Mouse (Mus musculus) T-helper 2 cell (primary cell): Measurements from ENCODE around the gene Zfp933.

Experiments
- in situ Hi-C: fragments of 300-600 bp; cut with MboI, MseI; formaldehyde crosslinking; loops from one replicate; pipeline ENCODE4 v1.15.1; 2025; ENCODE audit warnings: high pct_unique_total_duplicates

Gene Zfp933

DNA sequence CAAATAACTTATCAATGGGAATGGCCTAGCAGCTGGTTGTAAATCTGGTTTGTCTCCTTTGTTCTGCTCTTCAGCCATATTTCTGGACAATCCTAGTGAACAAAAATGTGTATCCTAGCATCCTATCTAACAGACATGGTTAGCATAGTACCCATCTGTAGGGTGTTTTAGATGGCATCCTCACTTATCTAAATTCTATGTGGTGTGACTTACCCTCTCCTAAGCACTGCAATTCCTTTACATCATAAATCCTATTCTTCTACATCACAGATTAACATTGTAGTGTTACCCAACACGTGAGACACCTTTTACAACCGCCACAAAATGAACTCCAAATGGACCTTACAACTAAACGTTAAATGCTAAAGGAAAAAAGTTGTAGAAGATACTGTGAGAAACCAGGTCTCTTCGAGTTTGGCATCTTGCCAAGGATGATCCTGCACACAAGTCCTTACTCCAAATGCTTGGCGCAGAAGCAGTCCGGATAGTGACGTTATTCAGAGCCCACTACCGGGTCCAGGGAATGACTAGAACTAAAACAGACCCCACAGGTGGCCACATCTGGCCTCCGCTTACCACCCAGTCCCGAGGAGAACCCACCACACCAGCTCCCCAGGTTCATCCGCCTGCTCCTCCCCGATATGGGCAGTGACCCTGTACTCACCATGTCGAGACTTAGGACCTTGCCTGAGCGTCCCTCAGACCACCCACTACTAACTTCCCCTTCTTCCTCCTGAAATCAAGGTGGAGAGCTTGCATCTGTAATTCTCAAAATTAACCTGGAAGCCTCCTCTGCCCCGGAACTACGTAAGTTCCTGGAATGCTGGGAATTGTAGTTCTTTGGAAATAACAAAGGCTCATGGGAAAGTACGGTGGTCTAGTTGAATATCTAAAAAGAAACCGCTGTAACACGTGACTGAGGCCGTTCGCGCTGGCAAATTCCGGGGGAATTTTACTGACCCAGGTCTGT lies at the start of gene Zfp933:
TSS of gene Zfp933 (minus strand) at position 753 of the 970 bp plus-strand sequence.
- in situ Hi-C loops = no loop called here

DNA sequence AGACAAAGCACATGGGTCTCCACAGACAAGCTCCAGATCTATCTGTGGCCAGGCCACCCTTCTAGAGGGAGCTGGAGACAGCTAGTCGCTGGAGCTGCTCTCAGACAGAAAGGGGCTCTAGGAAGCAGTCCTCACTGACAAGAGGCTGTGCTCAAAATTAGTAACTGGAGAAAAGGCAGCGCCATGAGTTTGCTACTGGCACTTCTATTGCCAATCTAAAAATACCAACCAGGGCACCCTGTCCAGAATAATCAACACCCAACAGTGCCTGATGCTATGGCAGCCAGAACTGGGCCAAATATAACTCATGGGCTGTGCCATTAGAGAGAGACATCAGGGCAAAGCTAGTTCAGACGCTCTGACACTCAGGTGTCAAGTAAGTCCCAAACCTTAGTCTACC lies 49.2 kb upstream of the Zfp933 start:
- in situ Hi-C loops = no loop called here

DNA sequence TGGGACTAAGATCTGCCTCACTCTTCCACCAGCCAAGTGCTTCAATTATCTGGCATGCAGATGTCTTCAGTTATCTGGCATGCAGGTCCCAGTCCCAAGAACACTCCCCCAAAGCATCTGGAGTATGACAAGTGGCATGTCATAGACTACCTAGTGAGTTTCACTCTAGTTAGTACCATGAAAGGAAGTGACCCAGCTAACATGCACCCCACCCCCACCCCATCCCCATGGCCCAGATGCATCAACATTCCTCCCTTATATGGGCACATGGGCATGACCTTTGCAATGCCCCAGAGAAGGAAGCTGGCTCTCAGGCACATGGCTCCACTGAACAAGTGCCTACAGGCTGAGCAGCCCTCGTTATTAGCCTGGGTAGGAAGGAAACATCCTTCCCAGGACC lies 48.2 kb upstream of the Zfp933 start:
- in situ Hi-C loops = no loop called here

DNA sequence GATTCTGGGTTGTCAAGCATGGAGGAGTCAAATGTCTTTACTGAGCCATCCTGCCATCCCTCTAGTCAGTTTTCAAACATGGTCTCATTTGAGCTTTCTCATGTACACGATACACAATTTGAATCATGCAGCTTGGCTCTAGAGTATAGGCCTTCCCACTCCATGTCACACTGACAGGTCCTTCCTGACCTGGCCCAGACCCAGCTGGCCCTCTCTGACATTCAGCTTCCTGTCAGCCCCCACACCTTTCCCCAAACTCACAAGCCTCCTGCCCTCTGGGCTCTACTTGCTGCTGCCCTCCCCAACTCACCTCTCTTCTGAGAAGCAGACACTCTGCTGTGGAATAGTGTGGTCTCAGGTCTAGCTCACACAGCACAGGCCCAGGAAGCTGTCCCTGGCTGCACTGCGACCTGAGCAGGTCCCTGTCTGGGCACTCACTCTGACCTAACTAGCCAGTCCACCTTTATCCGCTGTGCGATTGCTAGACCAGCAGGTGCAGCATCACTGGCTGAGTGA lies 47.7 kb upstream of the Zfp933 start:
- in situ Hi-C loops = no loop called here

DNA sequence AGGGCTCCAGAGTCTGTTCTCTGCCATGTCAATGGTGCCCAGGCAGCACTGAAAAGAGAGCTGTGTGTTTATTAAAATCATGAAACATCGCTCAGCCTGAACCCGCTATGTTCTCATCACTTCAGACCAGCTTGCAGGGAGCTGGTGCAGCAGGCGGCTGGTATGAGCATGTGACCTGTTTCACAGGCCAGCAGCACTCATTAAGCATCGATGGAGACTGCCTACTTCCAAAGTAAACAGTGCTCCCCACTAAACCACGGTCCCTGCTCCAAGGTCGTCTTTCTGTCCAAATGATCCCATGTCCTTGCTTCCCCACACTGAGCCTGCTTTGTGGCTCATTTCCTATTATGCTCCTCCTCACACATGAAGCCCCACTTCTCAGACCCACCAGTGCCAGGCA lies 42.2 kb upstream of the Zfp933 start:
- in situ Hi-C loops = no loop called here

DNA sequence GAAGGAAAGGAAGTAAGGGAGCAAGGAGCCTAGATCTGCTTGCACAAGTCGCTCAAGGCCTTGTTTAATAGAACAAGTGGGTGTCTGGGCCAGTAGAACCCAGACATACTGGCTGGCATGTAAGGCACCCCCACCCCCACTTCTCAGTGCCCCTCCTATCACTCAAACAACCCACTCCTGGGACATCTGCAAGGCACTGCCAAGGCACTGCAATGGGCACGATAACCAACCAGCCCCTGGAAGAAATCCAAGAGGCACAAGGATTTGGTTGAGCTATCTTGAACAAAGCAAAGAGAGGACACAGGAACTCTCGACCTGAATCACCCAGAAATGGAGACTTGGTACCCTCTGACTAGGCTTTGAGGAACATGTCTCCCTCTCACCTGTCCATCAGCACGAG lies 40.1 kb upstream of the Zfp933 start:
- in situ Hi-C loops = no loop called here

DNA sequence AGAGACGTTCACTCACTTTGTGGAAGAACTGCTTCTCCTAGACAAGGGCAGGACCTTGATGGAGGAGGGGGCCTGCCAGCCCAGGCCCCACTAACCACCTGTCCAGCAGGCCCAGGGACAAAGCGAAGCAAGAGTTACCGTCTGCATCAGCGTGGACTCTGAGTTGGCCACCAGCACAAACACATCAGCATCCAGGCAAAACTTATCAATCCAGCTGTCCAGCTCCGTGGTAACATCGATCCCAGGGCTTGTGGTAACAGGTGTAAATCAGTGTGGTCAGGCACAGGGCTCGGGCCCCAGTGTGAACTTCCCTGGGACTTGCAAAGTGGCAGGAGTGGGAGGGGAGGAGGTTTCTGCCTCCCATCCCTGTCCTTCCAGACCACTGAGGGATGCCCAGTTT lies 39.1 kb upstream of the Zfp933 start:
- in situ Hi-C loops = no loop called here

DNA sequence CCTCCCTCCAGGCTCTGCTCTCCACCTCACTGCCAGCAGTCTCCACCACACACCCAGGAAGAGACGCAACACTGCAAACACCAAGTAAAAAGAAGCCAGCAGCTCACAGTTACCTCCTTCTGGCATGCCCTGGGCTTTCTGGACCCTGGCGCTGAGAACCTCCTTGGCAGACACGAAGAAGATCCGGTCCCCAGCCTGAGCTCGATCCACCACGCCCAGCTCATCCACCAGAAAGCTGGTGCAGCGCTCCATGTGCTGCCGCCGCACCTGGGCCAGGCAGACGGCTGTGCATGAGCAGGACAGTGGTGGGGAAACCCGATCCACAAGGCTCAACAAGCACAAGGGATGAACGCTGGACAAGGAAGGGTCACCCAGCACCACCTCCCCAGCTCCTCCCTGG lies 38.0 kb upstream of the Zfp933 start:
- in situ Hi-C loops = no loop called here

DNA sequence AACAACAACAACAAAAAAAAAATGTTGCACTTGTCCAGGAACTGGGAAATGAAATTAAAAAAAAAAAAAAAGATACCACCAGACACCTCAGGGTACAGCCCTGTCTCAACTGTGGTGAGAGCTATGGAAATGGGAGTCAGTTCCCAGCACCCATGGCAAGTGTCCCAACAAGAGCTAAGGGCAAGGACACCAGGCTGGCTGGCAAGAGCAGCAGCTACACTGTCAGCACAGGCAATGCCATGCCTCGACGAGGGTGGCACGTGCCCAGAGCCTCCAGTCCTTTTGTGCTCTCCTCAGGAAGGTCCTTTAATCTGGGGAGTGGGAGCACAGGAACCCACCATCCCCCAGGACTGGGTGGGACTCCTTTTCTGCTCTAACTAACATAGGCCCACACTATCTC lies 36.0 kb upstream of the Zfp933 start:
- in situ Hi-C loops = no loop called here

DNA sequence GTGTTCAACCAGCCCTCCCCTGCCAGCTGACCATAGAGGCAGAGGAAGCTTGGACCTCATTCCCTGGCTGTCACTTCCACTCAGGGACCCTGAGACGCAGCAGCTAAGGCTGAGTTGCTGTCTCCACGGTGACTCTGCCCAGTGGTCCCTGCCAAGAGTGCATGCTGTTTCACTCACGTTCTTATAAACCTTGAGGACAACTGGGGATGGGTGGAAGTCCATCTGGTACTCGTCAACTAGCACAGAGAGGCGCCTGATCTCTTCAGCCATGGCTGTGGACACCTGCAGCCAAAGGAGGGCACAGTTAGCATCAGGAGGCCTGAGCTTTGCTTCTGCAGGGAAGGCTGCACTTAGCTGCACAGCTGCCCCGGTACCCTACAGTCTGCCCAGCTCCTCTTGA lies 34.9 kb upstream of the Zfp933 start:
- in situ Hi-C loops = no loop called here

DNA sequence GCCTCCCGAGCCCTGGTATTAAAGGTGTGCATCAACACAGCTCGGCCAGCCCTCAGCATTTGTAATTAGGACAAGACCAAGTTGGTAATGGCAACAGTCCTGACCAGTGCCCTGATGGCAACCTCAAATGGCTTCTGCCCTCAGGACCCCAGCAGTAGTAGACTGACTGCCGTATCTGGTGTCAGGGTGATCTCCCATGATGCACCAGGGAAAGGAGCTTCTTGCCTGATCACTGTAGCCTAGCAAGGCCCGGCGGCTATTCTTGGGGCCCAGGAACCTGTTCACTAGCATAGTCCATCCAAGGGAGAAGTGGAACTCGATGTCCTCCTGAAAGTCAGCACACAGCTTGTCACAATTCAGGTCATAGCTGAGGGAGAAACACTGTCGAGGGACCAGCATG lies 33.6 kb upstream of the Zfp933 start:
- in situ Hi-C loops = no loop called here

DNA sequence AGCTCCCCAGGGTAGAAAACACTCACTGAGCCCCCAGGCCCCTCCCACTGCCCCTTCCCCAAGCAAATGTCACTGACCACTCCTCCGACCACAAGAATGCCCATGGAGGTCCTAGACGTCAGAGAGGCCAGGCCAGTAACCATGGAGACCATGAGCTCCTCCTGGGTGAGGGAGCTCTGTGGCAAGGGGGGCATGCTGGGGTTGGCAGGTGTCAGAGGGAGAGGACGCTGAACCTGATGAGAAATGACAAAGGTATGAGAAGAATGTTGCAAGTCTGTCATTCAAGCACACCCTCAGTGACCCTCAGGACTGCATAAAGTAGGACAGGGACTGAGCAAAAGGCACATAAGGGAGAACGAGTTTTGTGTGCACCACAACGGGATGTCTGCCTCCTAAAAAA lies 31.7 kb upstream of the Zfp933 start:
- in situ Hi-C loops = no loop called here

DNA sequence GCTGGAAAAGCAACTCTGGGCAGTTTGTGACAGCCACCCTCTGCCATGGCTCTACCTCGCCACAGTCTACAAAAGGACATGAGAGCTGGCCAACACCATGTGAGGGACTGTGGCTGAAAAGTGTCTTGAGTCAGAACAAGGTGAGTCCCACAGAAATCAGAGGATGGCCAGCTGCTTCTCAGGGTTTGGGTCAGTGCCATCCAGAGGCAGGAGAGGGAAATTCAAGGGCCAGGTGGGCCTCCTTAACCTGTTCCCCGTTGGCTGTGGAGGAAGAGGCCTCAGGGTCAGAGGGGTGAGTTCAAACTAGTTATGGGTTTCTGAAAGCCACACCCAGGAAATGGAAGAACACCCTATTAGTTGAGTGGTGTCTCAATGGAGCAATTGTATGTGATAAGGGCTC lies 31.3 kb upstream of the Zfp933 start:
- in situ Hi-C loops = no loop called here

DNA sequence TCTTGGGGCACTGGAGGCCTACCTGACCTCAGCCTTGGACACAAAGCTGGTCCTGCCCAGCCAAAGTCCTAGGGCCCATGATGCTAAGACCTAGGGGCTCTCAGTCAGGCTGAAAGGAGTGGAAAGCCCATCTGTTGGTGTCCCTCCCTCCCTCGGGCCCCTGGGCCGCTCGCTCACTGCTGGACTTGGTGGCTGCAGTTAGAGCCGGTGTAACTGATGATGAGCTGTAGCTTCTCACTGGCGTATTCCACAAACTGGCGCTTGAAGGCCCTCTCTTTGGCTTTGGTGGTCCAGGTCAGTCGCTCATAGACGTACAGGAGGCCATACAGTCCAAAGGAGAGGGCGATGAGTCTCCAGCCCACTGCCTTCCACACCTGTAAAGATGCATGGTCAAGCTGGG lies 30.4 kb upstream of the Zfp933 start:
- in situ Hi-C loops = no loop called here

DNA sequence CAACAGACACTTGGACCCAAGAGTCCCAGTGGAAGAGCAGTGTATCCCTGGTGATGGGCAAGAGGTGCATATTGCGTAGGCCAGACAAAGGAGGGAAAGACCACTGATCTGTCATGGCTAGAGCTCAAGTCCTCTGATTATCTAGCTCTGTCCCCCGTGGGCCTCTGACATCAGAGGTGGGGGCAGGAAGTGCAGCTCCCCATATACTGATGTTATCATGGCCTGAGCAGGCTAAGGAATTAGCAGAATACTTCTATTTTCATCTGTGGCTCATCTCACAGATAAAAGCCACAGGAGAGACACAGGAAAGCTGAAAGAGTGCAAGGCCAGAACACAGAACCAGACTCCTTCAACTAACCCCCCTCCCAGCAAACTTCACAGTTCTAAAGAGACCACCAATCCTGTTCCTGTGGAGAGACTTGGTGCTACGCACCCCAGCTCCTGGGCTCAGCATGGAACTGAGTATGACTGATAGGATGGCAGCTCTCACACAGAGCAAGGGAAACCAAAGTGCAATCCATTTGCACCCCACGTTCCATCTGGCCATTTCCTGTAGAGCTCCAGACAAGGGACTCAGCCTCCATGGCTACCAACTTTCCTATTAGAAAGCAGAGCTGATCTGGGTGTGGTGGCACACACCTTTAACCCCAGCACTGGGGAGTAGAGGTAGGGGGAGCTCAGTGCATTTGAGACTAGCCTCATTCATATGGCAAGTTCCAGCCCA lies 27.8 kb upstream of the Zfp933 start:
- in situ Hi-C loops = no loop called here

DNA sequence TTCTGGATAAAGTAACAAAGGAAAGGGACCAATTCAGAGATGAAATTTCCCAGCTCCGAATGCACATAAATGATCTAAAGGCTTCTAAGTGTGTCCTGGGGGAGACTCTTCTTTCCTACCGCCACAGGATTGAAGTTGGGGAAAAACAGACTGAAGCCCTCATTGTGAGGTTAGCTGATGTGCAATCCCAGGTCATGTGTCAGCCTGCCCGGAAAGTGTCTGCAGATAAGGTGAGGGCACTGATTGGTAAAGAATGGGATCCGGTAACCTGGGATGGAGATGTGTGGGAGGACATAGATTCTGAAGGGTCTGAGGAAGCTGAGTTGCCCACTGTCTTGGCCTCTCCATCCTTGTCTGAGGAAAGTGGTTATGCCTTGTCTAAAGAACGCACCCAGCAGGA lies 21.1 kb upstream of the Zfp933 start:
- in situ Hi-C loops = loop anchor here (10.0 to 25.0 kb wide), 2 partner anchors 593 to 1076 kb away; no protein-coding TSS in a partner anchor

DNA sequence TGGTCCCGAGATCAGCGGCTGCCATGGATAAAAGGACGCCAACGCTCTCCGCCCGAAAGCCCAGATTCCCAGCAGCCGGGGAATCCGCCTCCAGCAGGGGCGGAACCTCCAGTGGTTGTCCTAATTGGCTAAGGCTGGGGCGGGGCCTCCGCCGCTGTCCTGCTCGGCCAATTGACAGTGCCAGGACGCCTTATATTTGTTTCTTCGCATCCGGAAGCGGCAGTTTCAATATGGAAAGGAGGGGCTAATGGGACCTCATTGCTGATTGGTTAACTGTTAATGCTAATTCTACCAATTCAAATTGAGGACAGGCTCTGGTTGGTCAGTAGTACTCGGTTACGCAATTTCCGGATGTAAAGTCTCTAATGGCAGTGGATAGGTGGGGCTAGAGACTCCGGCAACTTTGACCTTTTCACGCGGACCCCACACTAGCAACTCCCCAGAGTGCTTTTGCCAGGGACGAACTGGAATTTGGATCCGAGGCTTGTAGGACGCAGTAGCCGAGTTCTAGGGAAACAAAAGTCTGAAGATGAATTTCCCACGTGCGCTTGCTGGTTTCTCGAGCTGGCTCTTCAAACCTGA lies 20.4 kb upstream of the Zfp933 start, which contains the start of the genes Miip and Fv1:
TSS of gene Miip (minus strand) at position 367 of the 582 bp plus-strand sequence.
TSS of gene Fv1 (plus strand) at position 530 of the 582 bp plus-strand sequence.
- in situ Hi-C loops = loop anchor here (10.0 to 25.0 kb wide), 2 partner anchors 594 to 1076 kb away; no protein-coding TSS in a partner anchor

DNA sequence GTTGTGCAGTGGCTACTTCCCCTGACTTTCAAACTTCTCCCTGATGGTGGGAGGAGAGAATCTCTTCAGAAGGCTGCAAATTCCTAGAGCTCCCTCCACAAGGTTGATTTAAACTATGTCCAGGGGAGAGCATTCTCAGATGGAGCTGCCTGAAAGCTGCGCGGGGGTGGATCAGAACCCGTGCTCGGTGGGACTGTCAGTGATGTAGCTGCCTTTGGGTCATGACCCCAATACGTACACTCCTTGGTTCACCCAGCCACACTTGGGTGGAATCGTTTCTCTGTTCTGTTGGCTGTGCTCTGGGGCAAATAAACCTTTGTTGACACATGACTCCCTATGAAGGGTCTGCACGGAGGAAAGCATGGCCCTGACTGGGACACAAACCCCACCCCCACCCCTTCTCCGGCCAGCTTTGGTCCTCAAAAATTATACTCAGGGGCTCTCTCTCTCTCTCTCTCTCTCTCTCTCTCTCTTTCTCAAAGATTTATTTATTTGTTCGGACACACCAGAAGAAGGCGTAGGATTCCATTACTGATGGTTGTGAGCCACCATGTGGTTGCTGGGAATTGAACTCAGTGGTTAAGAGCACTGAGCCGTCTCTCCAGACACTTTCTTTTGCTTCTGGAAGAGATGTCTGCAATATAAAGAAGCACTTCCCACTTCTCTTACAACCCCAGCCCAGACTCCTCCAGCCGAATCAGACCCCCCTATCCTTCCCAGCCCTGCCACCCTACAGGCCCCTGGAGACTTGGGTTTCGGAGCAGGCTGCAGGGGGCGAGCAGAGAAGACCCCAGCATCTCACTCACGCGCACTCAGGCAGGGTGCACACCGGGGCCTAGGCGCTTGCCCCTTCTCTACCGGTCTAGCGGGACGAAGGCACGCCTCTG lies 19.6 kb upstream of the Zfp933 start:
- in situ Hi-C loops = loop anchor here (10.0 to 25.0 kb wide), 2 partner anchors 594 to 1077 kb away; no protein-coding TSS in a partner anchor

DNA sequence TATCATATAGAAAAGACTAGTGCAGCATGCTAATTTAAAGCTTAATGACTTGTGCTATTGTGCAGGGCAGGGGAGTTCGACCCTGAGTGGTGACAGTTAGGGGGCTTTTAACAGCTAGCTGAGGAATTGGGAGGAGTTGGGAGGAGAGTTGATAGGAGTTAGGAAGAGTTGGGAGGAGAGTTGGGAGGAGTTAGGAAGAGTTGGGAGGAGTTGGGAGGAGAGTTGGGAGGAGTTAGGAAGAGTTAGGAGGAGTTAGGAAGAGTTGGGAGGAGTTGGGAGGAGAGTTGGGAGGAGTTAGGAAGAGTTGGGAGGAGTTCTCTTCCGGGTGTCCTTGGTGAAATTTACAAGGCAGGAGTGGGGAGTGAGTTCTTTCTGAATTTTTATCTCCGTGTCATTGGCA lies 18.6 kb upstream of the Zfp933 start:
- in situ Hi-C loops = loop anchor here (10.0 to 25.0 kb wide), 2 partner anchors 596 to 1078 kb away; no protein-coding TSS in a partner anchor

DNA sequence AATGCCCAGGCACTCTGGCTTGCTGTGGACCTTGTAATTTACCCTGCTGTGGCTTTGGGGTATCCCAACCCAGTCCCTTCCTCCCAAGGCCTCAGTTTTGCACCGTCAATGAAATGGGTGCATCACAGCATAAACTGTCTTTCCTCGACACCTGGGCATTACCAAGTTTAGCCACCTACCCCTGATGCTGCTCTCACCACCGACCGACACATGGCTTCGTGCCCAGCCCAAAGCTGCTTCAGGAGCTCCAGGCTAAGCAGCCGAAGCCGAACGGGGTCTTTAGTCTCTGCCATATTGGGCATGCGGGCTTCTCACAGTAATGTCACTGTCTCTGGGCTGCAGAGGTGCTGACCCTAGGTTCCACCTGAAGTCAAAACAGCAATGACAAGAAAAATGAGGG lies 17.9 kb upstream of the Zfp933 start:
- in situ Hi-C loops = loop anchor here (10.0 to 25.0 kb wide), 2 partner anchors 596 to 1079 kb away; no protein-coding TSS in a partner anchor

DNA sequence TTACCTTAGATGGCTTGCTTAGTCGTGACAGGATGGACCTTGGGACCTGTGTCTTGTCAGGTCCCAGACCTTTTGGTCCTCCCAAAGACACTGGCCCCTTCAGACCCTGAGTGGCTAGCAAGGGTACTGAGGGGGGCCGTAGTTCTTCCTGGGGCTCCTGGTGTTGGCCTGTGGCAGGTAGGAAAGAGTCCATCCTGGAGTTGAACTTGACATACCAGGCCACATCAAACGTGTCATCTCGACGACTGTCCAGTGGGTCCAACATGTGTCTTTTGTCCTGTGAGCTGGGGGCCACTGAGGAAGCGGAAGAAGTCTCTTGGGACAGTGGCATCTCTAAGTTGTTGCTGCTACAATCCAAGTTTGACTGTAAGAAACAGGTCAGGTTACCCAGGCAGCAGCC lies 17.5 kb upstream of the Zfp933 start:
- in situ Hi-C loops = loop anchor here (10.0 to 25.0 kb wide), 2 partner anchors 597 to 1079 kb away; no protein-coding TSS in a partner anchor
